Mouse (Mus musculus) mouse trophoblast stem cell (cell line): ENCODE results near the gene Yeats2.
"Not testable (repeated sequence)": the region's sequence is repeated elsewhere in the genome, so short reads cannot be mapped to it uniquely, and the experiment has no call there.

Experiments used
- in situ Hi-C, 2 experiments: fragments of 300-500 bp; cut with MseI, MboI; formaldehyde crosslinking; loops; 2 replicates in 1 of 2; 3 replicates in 1 of 2; pipeline ENCODE4 v1.15.1; 2025

Yeats2 gene

GRCm38 (mm10) chr16:20140772-20141531, at the start of gene Yeats2:
Gene Yeats2 (plus strand): TSS chr16:20141063.
- in situ Hi-C loops, result no loop called here

GRCm38 (mm10) chr16:20095966-20096365, 44.9 kb upstream of the Yeats2 start:
- in situ Hi-C loops, result loop anchor here in 1 of 2 experiments (10.0 kb wide), 1 partner anchor 191 kb away; no protein-coding TSS in a partner anchor

- in situ Hi-C loops, result loop anchor here in 1 of 2 experiments (10.0 kb wide), 1 partner anchor 192 kb away; no protein-coding TSS in a partner anchor
Observed at GRCm38 (mm10) chr16:20097069-20097710, 43.7 kb upstream of the Yeats2 start, which contains the start of gene Klhl24. Gene Klhl24 (plus strand): TSS chr16:20097542.

- in situ Hi-C loops, result loop anchor here in 1 of 2 experiments (10.0 kb wide), 1 partner anchor 193 kb away; no protein-coding TSS in a partner anchor
Observed at GRCm38 (mm10) chr16:20097711-20098374, 43.0 kb upstream of the Yeats2 start.

- in situ Hi-C loops, result loop anchor here in 1 of 2 experiments (10.0 kb wide), 1 partner anchor 194 kb away; no protein-coding TSS in a partner anchor
Observed at GRCm38 (mm10) chr16:20098375-20098727, 42.5 kb upstream of the Yeats2 start.

GRCm38 (mm10) chr16:20098866-20099629, 41.8 kb upstream of the Yeats2 start:
- in situ Hi-C loops, result loop anchor here in 1 of 2 experiments (10.0 kb wide), 1 partner anchor 194 kb away; no protein-coding TSS in a partner anchor

- in situ Hi-C loops, result no loop called here
Observed at GRCm38 (mm10) chr16:20106996-20107395, 33.9 kb upstream of the Yeats2 start.

- in situ Hi-C loops, result no loop called here
Observed at GRCm38 (mm10) chr16:20108961-20109360, 31.9 kb upstream of the Yeats2 start.

- in situ Hi-C loops, result no loop called here
Observed at GRCm38 (mm10) chr16:20112649-20113048, 28.2 kb upstream of the Yeats2 start.

GRCm38 (mm10) chr16:20116069-20116468, 24.8 kb upstream of the Yeats2 start:
- in situ Hi-C loops, result no loop called here

- in situ Hi-C loops, result not testable (repeated sequence)
Observed at GRCm38 (mm10) chr16:20126319-20126883, 14.5 kb upstream of the Yeats2 start.

GRCm38 (mm10) chr16:20130397-20130796, 10.5 kb upstream of the Yeats2 start:
- in situ Hi-C loops, result no loop called here

GRCm38 (mm10) chr16:20144568-20144967, 3.7 kb downstream of the Yeats2 start:
- in situ Hi-C loops, result no loop called here

GRCm38 (mm10) chr16:20151991-20152390, 11.1 kb downstream of the Yeats2 start:
- in situ Hi-C loops, result no loop called here

GRCm38 (mm10) chr16:20153742-20154141, 12.9 kb downstream of the Yeats2 start:
- in situ Hi-C loops, result no loop called here

- in situ Hi-C loops, result no loop called here
Observed at GRCm38 (mm10) chr16:20160130-20160529, 19.3 kb downstream of the Yeats2 start.

GRCm38 (mm10) chr16:20169071-20169470, 28.2 kb downstream of the Yeats2 start:
- in situ Hi-C loops, result no loop called here

GRCm38 (mm10) chr16:20169471-20170106, 28.7 kb downstream of the Yeats2 start:
- in situ Hi-C loops, result no loop called here

- in situ Hi-C loops, result no loop called here
Observed at GRCm38 (mm10) chr16:20179406-20180175, 38.7 kb downstream of the Yeats2 start.

GRCm38 (mm10) chr16:20185368-20185767, 44.5 kb downstream of the Yeats2 start:
- in situ Hi-C loops, result no loop called here
